Mouse (Mus musculus) bone marrow, adult 2 months (tissue): Measurements from ENCODE around the gene Methig1. TPM values are rescaled to one million over a fixed set of nuclear protein-coding genes. Genes with fewer than 3 reads are reported as not detected.
"Not testable (repeated sequence)": the region's sequence is repeated elsewhere in the genome, so short reads cannot be mapped to it uniquely, and the experiment has no call there.

Source experiments
- H3K27ac ChIP-seq: fragments of 200-500 bp; 2 replicates; pipeline ENCODE4 v1.5.1; 2012; ENCODE audit warnings: low read depth, mild to moderate bottlenecking, control low read depth, inconsistent platforms, low read length; ENCODE audit not compliant: control insufficient read depth, poor library complexity, insufficient read depth
- H3K4me1 ChIP-seq: fragments of 200-500 bp; 2 replicates; pipeline ENCODE4 v1.6.1; 2011; ENCODE audit warnings: low read length; ENCODE audit not compliant: control insufficient read depth, insufficient read depth
- H3K4me3 ChIP-seq: fragments of 200-500 bp; replicated peaks from 2 replicates; pipeline ENCODE3; 2011; ENCODE audit warnings: mild to moderate bottlenecking, low read depth, low read length, control low read depth; ENCODE audit not compliant: control insufficient read depth
- CTCF ChIP-seq: fragments of 200-500 bp; IDR thresholded peaks from 2 replicates; pipeline ENCODE4 v1.5.1; 2011; ENCODE audit warnings: low read length, control low read depth; ENCODE audit not compliant: control insufficient read depth, insufficient read depth
- POLR2A ChIP-seq: fragments of 200-500 bp; IDR thresholded peaks from 2 replicates; pipeline ENCODE4 v1.6.1; 2011; ENCODE audit warnings: low read depth, mild to moderate bottlenecking, control low read depth, low read length, borderline replicate concordance; ENCODE audit not compliant: control insufficient read depth
- WGBS: fragments of 180-500 bp; shearing (Covaris S2); methylation state at CpG from one replicate; pipeline ENCODE4 v1.1.7; 2018; 5-methylcytosine and 5-hydroxymethylcytosine counted together
- polyA plus RNA-seq: library from polyadenylated mRNA; stranded (reverse); fragments of >200 nt; gene quantifications from 2 replicates; pipeline ENCODE4 v1.2.4, GENCODE M21; 2011; ENCODE audit warnings: low replicate concordance; ENCODE audit not compliant: missing spikeins, insufficient read depth, insufficient read length

Gene Methig1
- polyA plus RNA-seq, 1 experiment = not detected

DNA sequence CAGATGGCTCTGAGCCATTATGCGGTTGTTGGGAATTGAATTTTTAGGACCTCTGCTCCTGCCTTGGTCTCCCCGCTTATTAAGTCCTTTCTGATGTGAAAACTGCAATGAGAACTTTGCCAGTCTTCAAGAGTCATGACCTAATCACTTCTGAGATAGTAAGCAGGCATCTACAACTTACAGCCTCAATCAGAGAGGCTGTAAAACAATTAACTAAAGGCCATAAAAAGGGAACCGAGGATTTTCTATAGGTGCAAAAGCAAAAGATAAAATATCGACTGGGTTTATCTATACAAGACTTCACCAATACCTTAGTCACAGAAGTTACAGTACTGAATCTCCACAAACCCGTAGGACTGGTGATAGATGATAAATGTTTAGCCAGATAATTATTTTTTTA lies 2.9 kb downstream of the Methig1 start:
- 61% methylated on average over 5 of the region's 5 CpGs for WGBS
- Histone ChIP-seq H3K4me3 (no peak overlapping the region), H3K27ac (no peak overlapping the region), H3K4me1 (no peaks in the 10 kb centered on the region)
- no peak for TF ChIP-seq POLR2A

DNA sequence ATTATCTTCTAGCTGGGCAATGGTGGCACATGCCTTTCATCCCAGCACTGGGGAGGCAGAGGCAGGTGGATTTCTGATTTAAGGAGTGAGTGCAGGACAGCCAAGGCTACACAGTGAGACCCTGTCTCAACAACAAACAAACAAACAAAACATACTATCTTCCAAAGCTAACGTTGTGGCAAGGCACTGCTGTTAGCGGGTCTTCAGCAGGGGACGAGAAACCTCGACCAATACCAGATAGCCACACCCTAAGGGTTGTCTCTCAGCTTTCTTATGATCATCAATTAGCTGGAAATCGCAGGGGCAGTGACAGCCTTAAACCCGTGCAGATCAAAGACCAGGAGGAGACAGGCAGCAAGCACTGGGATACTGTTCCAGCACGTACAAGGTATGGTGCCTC lies 11.3 kb downstream of the Methig1 start, which contains the start of gene Higd1c:
Higd1c (plus strand) TSS at position 301 of the 400 bp plus-strand sequence.
- H3K4me3 ChIP-seq = no peak within 1 kb of the TSS
- H3K27ac ChIP-seq = no peak within 1 kb of the TSS
- no peak for TF ChIP-seq POLR2A
- no peak for TF ChIP-seq CTCF
- 74% methylated on average over 7 of the region's 7 CpGs for WGBS
- H3K4me1 ChIP-seq = no peaks in the 10 kb centered on the region

DNA sequence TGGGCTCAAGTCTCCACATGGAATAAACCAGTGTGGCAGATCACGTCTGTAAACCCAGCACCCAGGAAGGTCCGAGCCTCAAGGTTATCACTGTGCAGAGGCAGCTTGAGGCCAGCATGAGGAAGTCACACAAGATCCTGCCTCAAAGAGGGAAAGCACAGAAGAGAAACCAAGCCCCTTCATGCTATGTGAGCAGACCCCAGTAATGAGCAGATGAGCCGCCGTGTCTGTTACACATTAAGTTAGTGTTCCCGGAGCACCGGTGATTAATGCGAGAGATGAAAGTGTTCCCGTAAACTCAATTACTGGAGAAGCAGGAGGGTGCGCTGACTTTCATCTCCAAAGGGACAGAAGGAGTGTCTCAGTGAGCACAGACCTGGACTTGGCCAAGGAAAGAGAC lies 13.0 kb downstream of the Methig1 start:
- not testable (repeated sequence) for H3K27ac ChIP-seq, H3K4me3 ChIP-seq, H3K4me1 ChIP-seq
- WGBS = 89% methylated on average over 9 of the region's 9 CpGs

DNA sequence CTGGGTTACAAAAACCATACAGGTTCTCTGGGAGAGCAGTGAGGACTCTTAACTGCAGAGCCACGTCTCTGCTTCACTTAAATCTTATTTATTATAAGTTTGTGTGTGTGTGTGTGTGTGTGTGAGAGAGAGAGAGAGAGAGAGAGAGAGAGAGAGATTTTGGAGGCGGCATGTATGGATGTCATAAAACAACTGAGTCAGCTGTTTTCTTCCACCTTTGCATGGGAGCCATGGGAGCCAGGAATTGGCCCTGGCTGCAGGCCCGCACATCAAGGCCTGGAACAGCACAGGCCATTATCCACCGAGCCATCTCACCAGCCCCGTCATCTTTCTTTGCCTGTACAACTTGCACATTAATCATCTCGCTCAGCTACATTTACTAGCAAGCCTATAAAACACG lies 14.2 kb downstream of the Methig1 start:
- no peak overlapping the region for H3K4me3 ChIP-seq
- no peaks in the 10 kb centered on the region for H3K4me1 ChIP-seq
- TF ChIP-seq POLR2A (no peak), CTCF (no peak)
- WGBS = 80% methylated on average over 7 of the region's 7 CpGs
- H3K27ac ChIP-seq = no peak overlapping the region

- no peak overlapping the region for H3K4me3 ChIP-seq
- 42% methylated on average over 5 of the region's 5 CpGs for WGBS
- no peak overlapping the region for H3K27ac ChIP-seq
- TF ChIP-seq CTCF (no peak), POLR2A (no peak)
- H3K4me1 ChIP-seq = no peaks in the 10 kb centered on the region
Measured at GRCm38 (mm10) chr15:100375066-100375465, 22.1 kb downstream of the Methig1 start.

DNA sequence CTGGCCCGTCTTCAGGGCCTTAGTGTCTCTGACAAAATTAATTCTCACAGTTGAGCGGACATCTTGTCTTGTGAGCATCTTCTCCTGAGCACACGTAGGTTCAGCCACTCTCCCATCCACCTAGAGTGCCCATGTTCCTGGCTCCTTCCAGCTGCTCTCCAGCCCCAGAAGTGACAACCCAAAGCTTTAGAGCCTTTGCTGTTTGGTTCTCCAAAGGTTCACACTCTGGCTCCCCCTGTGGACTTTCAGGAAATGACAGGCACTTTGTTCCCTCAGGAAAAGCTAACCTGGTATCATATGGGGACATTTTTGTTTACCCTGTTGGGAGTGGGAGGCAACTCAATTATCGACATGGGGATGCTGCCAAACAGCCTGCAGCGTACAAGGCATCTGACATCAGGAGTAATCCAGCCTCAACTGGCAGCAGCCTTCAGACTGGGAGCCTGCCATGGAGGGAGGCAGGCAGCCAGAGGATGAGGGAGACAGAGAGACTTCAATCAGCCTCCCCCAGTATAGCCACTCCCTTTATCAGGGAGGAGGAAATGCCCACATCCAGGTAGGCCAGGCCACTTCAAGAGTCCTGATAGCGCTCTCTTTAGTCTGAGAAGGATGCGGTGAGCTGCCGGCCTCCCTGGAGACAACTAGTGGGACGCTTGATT lies 25.0 kb downstream of the Methig1 start:
- not testable (repeated sequence) for H3K4me3 ChIP-seq, H3K27ac ChIP-seq, H3K4me1 ChIP-seq
- WGBS = 49% methylated on average over 4 of the region's 9 CpGs

GRCm38 (mm10) chr15:100379658-100380057 lies 26.7 kb downstream of the Methig1 start:
- Histone ChIP-seq H3K27ac (no peak overlapping the region), H3K4me3 (no peak overlapping the region), H3K4me1 (no peaks in the 10 kb centered on the region)
- WGBS = 91% methylated on average over 8 of the region's 8 CpGs
- no peak for TF ChIP-seq POLR2A
- TF ChIP-seq CTCF = no peak

DNA sequence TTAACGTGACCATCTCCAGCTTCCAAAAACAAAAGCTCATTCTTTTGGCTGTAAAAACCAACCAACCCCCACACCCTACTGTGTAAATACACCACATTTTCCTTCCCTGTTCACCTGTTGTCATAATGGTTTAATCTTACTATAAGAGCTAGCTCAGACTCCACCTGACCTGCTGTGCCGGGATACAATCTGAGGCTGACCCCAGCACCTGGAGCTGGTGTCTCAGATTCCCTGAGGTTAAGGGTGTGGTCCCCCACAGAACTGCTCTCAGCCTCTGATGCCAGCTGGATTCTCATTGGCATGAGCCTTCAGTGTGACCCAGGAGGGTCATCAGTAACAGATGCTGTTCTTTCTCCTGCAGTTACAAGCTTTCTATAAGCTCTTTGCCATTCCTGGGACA lies 27.2 kb downstream of the Methig1 start:
- TF ChIP-seq POLR2A = no peak
- TF ChIP-seq CTCF = no peak
- Histone ChIP-seq H3K4me3 (no peak overlapping the region), H3K27ac (no peak overlapping the region), H3K4me1 (no peaks in the 10 kb centered on the region)
- WGBS = 83% methylated on average over 2 of the region's 2 CpGs

DNA sequence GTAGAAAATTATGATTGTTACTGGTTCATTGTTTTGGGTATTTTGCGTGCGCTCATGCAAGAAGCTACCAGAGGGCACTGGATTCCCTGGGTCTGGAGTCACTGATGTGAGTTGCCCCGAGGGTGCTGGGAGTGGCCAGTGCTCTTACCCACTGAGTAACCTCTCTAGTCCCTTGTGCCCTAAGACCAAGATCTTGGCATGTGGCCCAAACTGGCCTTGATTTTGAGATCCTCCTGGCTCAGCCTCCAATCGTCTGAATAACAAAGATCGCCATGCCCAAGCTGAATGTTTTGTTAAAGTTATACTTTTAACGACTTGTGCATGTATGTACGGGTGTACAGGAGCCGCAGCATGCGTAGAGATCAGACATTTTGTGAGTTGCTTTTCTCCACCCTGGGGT lies 32.8 kb downstream of the Methig1 start:
- no peak overlapping the region for H3K27ac ChIP-seq
- no peak overlapping the region for H3K4me3 ChIP-seq
- 87% methylated on average over 9 of the region's 9 CpGs for WGBS
- no peak for TF ChIP-seq CTCF
- TF ChIP-seq POLR2A = no peak
- H3K4me1 ChIP-seq = no peaks in the 10 kb centered on the region
